Mouse (Mus musculus) retina, postnatal 1 day (tissue): ENCODE data around the gene Elf5.

ENCODE experiments used
- DNase-seq: peaks from one replicate; pipeline ENCODE4 v3.0.0-alpha.2; 2012

Elf5 gene

GRCm38 (mm10) chr2:103411348-103411747 lies at the start of gene Elf5:
TSS of gene Elf5 (plus strand) at chr2:103411688.
- DNase-seq, result no peak

- peak; percentile 78 for DNase-seq
Observed at GRCm38 (mm10) chr2:103372541-103372940, 38.9 kb upstream of the Elf5 start.

GRCm38 (mm10) chr2:103379502-103380160 lies 31.9 kb upstream of the Elf5 start:
- DNase-seq, result no peak

- DNase-seq, result no peak
Observed at GRCm38 (mm10) chr2:103382174-103382573, 29.3 kb upstream of the Elf5 start.

- no peak for DNase-seq
Observed at GRCm38 (mm10) chr2:103387881-103388280, 23.6 kb upstream of the Elf5 start.

GRCm38 (mm10) chr2:103388311-103388710 lies 23.2 kb upstream of the Elf5 start:
- DNase-seq, result no peak

- peak; percentile 83 for DNase-seq
Observed at GRCm38 (mm10) chr2:103390086-103390988, 21.2 kb upstream of the Elf5 start.

GRCm38 (mm10) chr2:103391626-103392025 lies 19.9 kb upstream of the Elf5 start:
- no peak for DNase-seq

- DNase-seq, result no peak
Observed at GRCm38 (mm10) chr2:103398110-103398509, 13.4 kb upstream of the Elf5 start.

- no peak for DNase-seq
Observed at GRCm38 (mm10) chr2:103400691-103401090, 10.8 kb upstream of the Elf5 start.

GRCm38 (mm10) chr2:103406239-103406638 lies 5.2 kb upstream of the Elf5 start:
- DNase-seq, result no peak

- no peak for DNase-seq
Observed at GRCm38 (mm10) chr2:103411816-103412215, 328 bp downstream of the Elf5 start.

- no peak for DNase-seq
Observed at GRCm38 (mm10) chr2:103413381-103413780, 1.9 kb downstream of the Elf5 start.

GRCm38 (mm10) chr2:103415774-103416173 lies 4.3 kb downstream of the Elf5 start:
- no peak for DNase-seq

GRCm38 (mm10) chr2:103420650-103421507 lies 9.4 kb downstream of the Elf5 start:
- peak; percentile 56 for DNase-seq

- DNase-seq, result no peak
Observed at GRCm38 (mm10) chr2:103423884-103424283, 12.4 kb downstream of the Elf5 start.

- peak; percentile 76 for DNase-seq
Observed at GRCm38 (mm10) chr2:103424349-103425026, 13.0 kb downstream of the Elf5 start.

- DNase-seq, result no peak
Observed at GRCm38 (mm10) chr2:103425456-103426063, 14.1 kb downstream of the Elf5 start.

GRCm38 (mm10) chr2:103428356-103428755 lies 16.9 kb downstream of the Elf5 start:
- DNase-seq, result no peak

- no peak for DNase-seq
Observed at GRCm38 (mm10) chr2:103430712-103431111, 19.2 kb downstream of the Elf5 start.

GRCm38 (mm10) chr2:103432695-103433275 lies 21.3 kb downstream of the Elf5 start:
- no peak for DNase-seq

GRCm38 (mm10) chr2:103435110-103435509 lies 23.6 kb downstream of the Elf5 start:
- DNase-seq, result no peak
